Mouse (Mus musculus) Patski (cell line): ENCODE measurements around the gene Prkar1a. TPM values are rescaled to one million over a fixed set of nuclear protein-coding genes. Genes with fewer than 3 reads are reported as not detected.
A peak's percentile ranks its signal among the peaks of the same experiment; 100 is the strongest.
"Not testable (repeated sequence)": the region's sequence is repeated elsewhere in the genome, so short reads cannot be mapped to it uniquely, and the experiment has no call there.

ENCODE experiments used
- ATAC-seq: fragments of 100-300 bp; one replicate; pipeline ENCODE4 v1.8.0; 2021
- CTCF ChIA-PET: fragments of 350-600 bp; sonication (Branson Sonifier 250); formaldehyde crosslinking; loops from one replicate; lab custom pipeline; 2022; ENCODE audit warnings: inconsistent platforms; lab: Charles Lee
- POLR2A ChIA-PET: fragments of 350-600 bp; sonication (Branson Sonifier 250); formaldehyde crosslinking; loops from one replicate; lab custom pipeline; 2022; ENCODE audit warnings: antibody characterized with exemption, inconsistent platforms; lab: Charles Lee
- DNase-seq: peaks from one replicate; pipeline ENCODE4 v3.0.0-alpha.2; 2011; ENCODE audit warnings: low read depth, low spot score
- H3K27me3 ChIP-seq: fragments of 371-371 bp; one replicate; pipeline ENCODE4 v1.5.1; 2021
- CTCF ChIP-seq: fragments of 100-300 bp; IDR thresholded peaks from one replicate; pipeline ENCODE4 v1.5.1; 2021
- in situ Hi-C: fragments of 300-500 bp; cut with MboI; formaldehyde crosslinking; loops from 3 replicates; pipeline ENCODE4 v1.11.1; 2018; ENCODE audit warnings: low pct_unique_long_range_greater_than_20kb, mixed read lengths
- polyA plus RNA-seq: library from polyadenylated mRNA; unstranded; gene quantifications from one replicate; pipeline ENCODE4 v1.2.3, GENCODE M21; 2021

The Prkar1a gene
- polyA plus RNA-seq, 1 experiment from 2014 or later: 258 TPM

GRCm38 (mm10) chr11:109616766-109617165, 32.4 kb upstream of the Prkar1a start:
- no peaks in the 10 kb centered on the region for H3K27me3 ChIP-seq
- in situ Hi-C loops: no loop called here
- ChIA-PET POLR2A (no interaction called here), CTCF (no interaction called here)
- no peak for ATAC-seq
- no peak for TF ChIP-seq CTCF
- no peak for DNase-seq

DNA sequence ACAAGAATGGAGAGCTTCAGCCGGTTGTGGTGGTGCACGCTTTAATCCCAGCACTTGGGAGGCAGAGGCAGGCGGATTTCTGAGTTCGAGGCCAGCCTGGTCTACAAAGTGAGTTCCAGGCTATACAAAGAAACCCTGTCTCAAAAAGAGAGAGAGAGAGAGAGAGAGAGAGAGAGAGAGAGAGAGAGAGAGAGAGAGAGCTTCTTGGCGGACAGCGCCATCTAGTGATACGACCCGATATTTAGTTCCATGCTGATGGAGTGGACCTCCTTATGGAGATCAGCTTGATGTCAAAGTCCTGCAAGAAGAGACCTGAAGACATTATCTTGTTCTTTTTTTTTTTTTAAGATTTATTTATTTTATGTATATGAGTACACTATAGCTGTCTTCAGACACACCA, 30.1 kb upstream of the Prkar1a start:
- DNase-seq, POLR2A ChIA-PET, H3K27me3 ChIP-seq, ATAC-seq, in situ Hi-C loops: not testable (repeated sequence)
- CTCF ChIA-PET: interaction anchor here (1.2 to 5.0 kb wide), 11 partner anchors 8 to 246 kb away, joined by 3 to 43 read pairs (median 12); partner anchors contain the start of genes Prkar1a and Wipi1
- peak; percentile 78 for TF ChIP-seq CTCF

DNA sequence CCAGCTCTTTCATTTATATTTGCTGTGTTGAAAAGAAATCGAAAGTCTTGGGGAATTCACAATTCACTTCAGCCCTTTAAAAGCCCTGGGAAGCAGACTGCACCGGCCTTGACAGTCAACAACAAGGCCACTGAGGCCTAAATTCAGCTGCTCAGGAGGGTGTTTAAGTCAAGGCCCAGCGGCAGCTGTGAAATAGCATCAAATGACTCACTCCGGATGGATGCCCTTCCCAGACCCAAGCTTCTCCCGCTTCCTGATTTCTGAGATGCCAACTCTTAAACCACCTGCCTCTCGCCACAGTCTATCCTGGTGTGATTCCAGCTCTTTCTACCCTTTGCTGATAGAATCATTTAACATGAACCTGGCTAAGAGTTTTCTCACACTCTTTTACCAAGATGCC, 28.8 kb upstream of the Prkar1a start:
- ChIA-PET CTCF (interaction anchor here (0.8 to 5.0 kb wide), 17 partner anchors 9 to 378 kb away, joined by 3 to 43 read pairs (median 9); partner anchors contain the start of gene Wipi1), POLR2A (interaction anchor here (0.7 to 1.7 kb wide), 3 partner anchors 10 to 33 kb away, joined by 3 to 4 read pairs (median 3); no protein-coding TSS in a partner anchor)
- ATAC-seq (no peak), DNase-seq (no peak)
- no peaks in the 10 kb centered on the region for H3K27me3 ChIP-seq
- TF ChIP-seq CTCF: no peak
- in situ Hi-C loops: no loop called here

- in situ Hi-C loops: no loop called here
- TF ChIP-seq CTCF: peak; percentile 74
- ATAC-seq (peak; percentile 66), DNase-seq (no peak)
- POLR2A ChIA-PET: interaction anchor here (1.1 to 1.7 kb wide), 2 partner anchors 11 to 32 kb away, joined by 3 to 4 read pairs; no protein-coding TSS in a partner anchor
- CTCF ChIA-PET: interaction anchor here (0.8 to 5.0 kb wide), 21 partner anchors 9 to 663 kb away, joined by 3 to 43 read pairs (median 6); partner anchors contain the start of genes Prkar1a and Wipi1
- H3K27me3 ChIP-seq: no peaks in the 10 kb centered on the region
Measured at GRCm38 (mm10) chr11:109621183-109621582, 28.0 kb upstream of the Prkar1a start.

- ATAC-seq: no peak
- in situ Hi-C loops: no loop called here
- DNase-seq: no peak
- ChIA-PET POLR2A (no interaction called here), CTCF (interaction anchor here (0.8 to 5.0 kb wide), 10 partner anchors 11 to 378 kb away, joined by 3 to 43 read pairs (median 7); partner anchors contain the start of genes Prkar1a and Wipi1)
- no peaks in the 10 kb centered on the region for H3K27me3 ChIP-seq
- TF ChIP-seq CTCF: no peak
Measured at GRCm38 (mm10) chr11:109622518-109623037, 26.6 kb upstream of the Prkar1a start.

GRCm38 (mm10) chr11:109623238-109623637, 26.0 kb upstream of the Prkar1a start:
- in situ Hi-C loops: no loop called here
- no peak for ATAC-seq
- POLR2A ChIA-PET: no interaction called here

GRCm38 (mm10) chr11:109627648-109628047, 21.6 kb upstream of the Prkar1a start:
- DNase-seq: no peak
- peak; percentile 56 for TF ChIP-seq CTCF
- CTCF ChIA-PET: no interaction called here
- H3K27me3 ChIP-seq: peaks cover 3% of the 10 kb centered on the region
- no peak for ATAC-seq
- in situ Hi-C loops: no loop called here
- POLR2A ChIA-PET: no interaction called here

More at GRCm38 (mm10) chr11:109623238-109623637, 26.0 kb upstream of the Prkar1a start:
- DNase-seq: no peak
- TF ChIP-seq CTCF: no peak
- CTCF ChIA-PET: interaction anchor here (1.0 to 4.8 kb wide), 2 partner anchors 14 to 182 kb away, joined by 3 to 34 read pairs; no protein-coding TSS in a partner anchor
- H3K27me3 ChIP-seq: no peaks in the 10 kb centered on the region

- ATAC-seq (no peak), DNase-seq (no peak)
- H3K27me3 ChIP-seq: peaks cover 3% of the 10 kb centered on the region
- ChIA-PET CTCF (no interaction called here), POLR2A (no interaction called here)
- no peak for TF ChIP-seq CTCF
- in situ Hi-C loops: no loop called here
Measured at GRCm38 (mm10) chr11:109628099-109628498, 21.1 kb upstream of the Prkar1a start.

GRCm38 (mm10) chr11:109629021-109629521, 20.1 kb upstream of the Prkar1a start:
- no peak for TF ChIP-seq CTCF
- ChIA-PET POLR2A (no interaction called here), CTCF (interaction anchor here (0.6 kb wide), 1 partner anchor 250 kb away, joined by 3 read pairs; no protein-coding TSS in a partner anchor)
- in situ Hi-C loops: no loop called here
- peaks cover 3% of the 10 kb centered on the region for H3K27me3 ChIP-seq
- DNase-seq (no peak), ATAC-seq (no peak)

- POLR2A ChIA-PET: interaction anchor here (0.6 kb wide), 1 partner anchor 117 kb away, joined by 3 read pairs; no protein-coding TSS in a partner anchor
- no peak for TF ChIP-seq CTCF
- CTCF ChIA-PET: interaction anchor here (6.0 kb wide), 1 partner anchor 14 kb away, joined by 34 read pairs; no protein-coding TSS in a partner anchor
- no peaks in the 10 kb centered on the region for H3K27me3 ChIP-seq
- DNase-seq: no peak
- no peak for ATAC-seq
- in situ Hi-C loops: no loop called here
Measured at GRCm38 (mm10) chr11:109634928-109635327, 14.3 kb upstream of the Prkar1a start.
